Mouse (Mus musculus) neural tube, embryonic 10.5 days (tissue): ENCODE results near the gene Bves.
"Not testable (repeated sequence)": the region's sequence is repeated elsewhere in the genome, so short reads cannot be mapped to it uniquely, and the experiment has no call there.

Experiments used
- DNase-seq: peaks from one replicate; pipeline ENCODE4 v3.0.0-alpha.2; 2017; ENCODE audit warnings: low spot score; ENCODE audit errors: extremely low spot score

Bves gene

GRCm38 (mm10) chr10:45335434-45336422 is at the start of gene Bves:
TSS of gene Bves (plus strand) at chr10:45335772.
- DNase-seq = peak; percentile 79

GRCm38 (mm10) chr10:45288351-45288750 is 47.2 kb upstream of the Bves start:
- DNase-seq = no peak

GRCm38 (mm10) chr10:45289218-45290105 is 46.1 kb upstream of the Bves start:
- DNase-seq = peak; percentile 60

- DNase-seq = no peak
These were observed 45.0 kb upstream of the Bves start for GRCm38 (mm10) chr10:45290618-45291017.

- DNase-seq = not testable (repeated sequence)
These were observed 43.4 kb upstream of the Bves start for GRCm38 (mm10) chr10:45292159-45292558.

GRCm38 (mm10) chr10:45295093-45295492 is 40.5 kb upstream of the Bves start:
- no peak for DNase-seq

- DNase-seq = no peak
These were observed 37.1 kb upstream of the Bves start for GRCm38 (mm10) chr10:45298503-45298902.

GRCm38 (mm10) chr10:45299509-45299908 is 36.1 kb upstream of the Bves start:
- no peak for DNase-seq

- no peak for DNase-seq
These were observed 32.1 kb upstream of the Bves start for GRCm38 (mm10) chr10:45303315-45304036.

GRCm38 (mm10) chr10:45305173-45305572 is 30.4 kb upstream of the Bves start:
- no peak for DNase-seq

GRCm38 (mm10) chr10:45311129-45311528 is 24.4 kb upstream of the Bves start:
- no peak for DNase-seq

GRCm38 (mm10) chr10:45311624-45312023 is 23.9 kb upstream of the Bves start:
- no peak for DNase-seq

GRCm38 (mm10) chr10:45314865-45315264 is 20.7 kb upstream of the Bves start:
- DNase-seq = no peak

GRCm38 (mm10) chr10:45318922-45319321 is 16.6 kb upstream of the Bves start:
- DNase-seq = no peak

- DNase-seq = no peak
These were observed 15.3 kb upstream of the Bves start for GRCm38 (mm10) chr10:45320296-45320695.

GRCm38 (mm10) chr10:45324159-45324558 is 11.4 kb upstream of the Bves start:
- no peak for DNase-seq

- DNase-seq = no peak
These were observed 7.2 kb upstream of the Bves start for GRCm38 (mm10) chr10:45328196-45329000.

- DNase-seq = peak; percentile 19
These were observed 647 bp upstream of the Bves start for GRCm38 (mm10) chr10:45334925-45335324.

GRCm38 (mm10) chr10:45339106-45339505 is 3.5 kb downstream of the Bves start:
- DNase-seq = no peak

GRCm38 (mm10) chr10:45344381-45344780 is 8.8 kb downstream of the Bves start:
- no peak for DNase-seq
